Comparison of ENCODE assay signal across 27 mouse cellular contexts in genomic region chr4:101276456-101277070, GRCm38 (mm10). TPM values are rescaled to one million over a fixed set of nuclear protein-coding genes. Genes with fewer than 3 reads are reported as not detected.
DNase-seq lines count a peak whose midpoint lies in the region; TF ChIP-seq lines count a peak whose summit lies in the region.
"Had no signal": no experiment of that assay in that cellular context is flagged by ENCODE, and none has a peak within 500 bp of the region (broad histone marks: within the 10 kb centered on the region; RNA-seq: fewer than 3 reads in every experiment).

No protein-coding gene starts in this region.

- H3K4me3 ChIP-seq in myocyte = no peak overlapping the region
- H3K4me3 ChIP-seq: heart, embryonic 10.5 days; heart, embryonic 15.5 days; hindbrain, embryonic 12.5 days; intestine, embryonic 15.5 days; limb, embryonic 10.5 days; limb, embryonic 15.5 days; liver, embryonic 13.5 days; midbrain, embryonic 15.5 days had no signal

- no peaks in the 10 kb centered on the region for H3K27me3 ChIP-seq in myocyte (ENCODE audit: control insufficient read depth, insufficient read depth, insufficient read length)
- H3K27me3 ChIP-seq: heart, embryonic 15.5 days; hindbrain, embryonic 12.5 days; intestine, embryonic 15.5 days; limb, embryonic 15.5 days; liver, embryonic 13.5 days; midbrain, embryonic 15.5 days had no signal

- TF ChIP-seq POLR2A in myocyte (IDR thresholded peaks at IDR 0.05; ENCODE audit: insufficient read length, low read depth) = no peak

- DNase-seq in adrenal gland, adult 2 months = peak; percentile 69
- DNase-seq in adrenal gland, postnatal 10 days = no peak
- peak; percentile 15 for DNase-seq in 3134 (ENCODE audit: extremely low read depth, insufficient read length, low spot score)
- peak; percentile 63 for DNase-seq in Muller cell, postnatal 12 days (ENCODE audit: inconsistent ontology term)
- DNase-seq in heart, postnatal 10 days = no peak
- DNase-seq in right cerebral cortex, adult 18-20 months = no peak
- DNase-seq: cerebellum, adult 11 months; cerebellum, adult 9-10 months; cerebellum, postnatal 36 days; gastrocnemius, postnatal 14 days; heart, postnatal 36 days; kidney, adult 2 months; kidney, postnatal 4 days; layer of hippocampus, postnatal 36 days; liver, embryonic 13.5 days; lung, adult 2 months; lung, postnatal 10 days; right cerebral cortex, postnatal 4 days; thymus, postnatal 14 days had no signal

- no peak overlapping the region for H3ac ChIP-seq in myocyte (ENCODE audit: control insufficient read depth, insufficient read length)

- no peaks in the 10 kb centered on the region for H3K36me3 ChIP-seq in myocyte (ENCODE audit: control insufficient read depth, insufficient read depth)
- H3K36me3 ChIP-seq: heart, embryonic 10.5 days; heart, embryonic 15.5 days; hindbrain, embryonic 12.5 days; intestine, embryonic 15.5 days; limb, embryonic 10.5 days; limb, embryonic 15.5 days; liver, embryonic 13.5 days; midbrain, embryonic 15.5 days had no signal

- H3K4me2 ChIP-seq in myocyte (ENCODE audit: low read depth) = peak overlapping the region; percentile 50
- H3K4me2 ChIP-seq: heart, embryonic 15.5 days; hindbrain, embryonic 12.5 days; intestine, embryonic 15.5 days; limb, embryonic 15.5 days; liver, embryonic 13.5 days; midbrain, embryonic 15.5 days had no signal

- intact Hi-C loops in heart, postnatal 10 days (cut with DNase I) = no loop called here

- no peaks in the 10 kb centered on the region for H3K79me2 ChIP-seq in myocyte (ENCODE audit: control insufficient read depth, insufficient read depth)

TF ChIP-seq in myocyte, 11 proteins besides CTCF, POLR2A, EP300 and RAD21:
- no peak for TF ChIP-seq MYOD1 (IDR thresholded peaks at IDR 0.05; ENCODE audit: control insufficient read depth in 1 of 3, insufficient read length in 2 of 3, low read depth in 2 of 3)
- TF ChIP-seq CEBPB (IDR thresholded peaks at IDR 0.05; ENCODE audit: insufficient read depth, poor library complexity, severe bottlenecking) = no peak
- no peak for TF ChIP-seq USF1 (IDR thresholded peaks at IDR 0.05; ENCODE audit: low read depth)
- no peak for TF ChIP-seq POLR2AphosphoS2 (IDR thresholded peaks at IDR 0.05; ENCODE audit: insufficient read length, low read depth)
- no peak for TF ChIP-seq MAX (IDR thresholded peaks at IDR 0.05; ENCODE audit: low read depth)
- no peak for TF ChIP-seq TCF3 (IDR thresholded peaks at IDR 0.05; ENCODE audit: insufficient read length, low read depth)
- no peak for TF ChIP-seq TCF12 (IDR thresholded peaks at IDR 0.05; ENCODE audit: insufficient read depth, poor library complexity, severe bottlenecking)
- no peak for TF ChIP-seq SRF (IDR thresholded peaks at IDR 0.05; ENCODE audit: control insufficient read depth, insufficient read length, low read depth)
- TF ChIP-seq E2F4 (IDR thresholded peaks at IDR 0.05; ENCODE audit: insufficient read depth) = no peak
- no peak for TF ChIP-seq REST (IDR thresholded peaks at IDR 0.05; ENCODE audit: insufficient read depth, insufficient read length)
- no peak for TF ChIP-seq MYOG (IDR thresholded peaks at IDR 0.05; ENCODE audit: control insufficient read depth in 1 of 3, insufficient read depth in 1 of 3, insufficient read length in 2 of 3, low read depth in 2 of 3)
TF ChIP-seq in myocyte: peak in this region for 0.

RNA-seq across cellular contexts. Expression of gene Jak1, which starts 11.5 kb away (rescaled TPM):
- 100 to 1,000 TPM; 116 to 157 TPM for total RNA-seq in adrenal gland, adult 2 months (2021)
- 78.1 and 118 TPM in 2 replicates for polyA plus RNA-seq in adrenal gland, adult 2 months (2012; rRNA removed)
- 100 to 1,000 TPM in 1 of 2 experiments, 10 to 100 TPM in 1; 96.0 to 103 TPM for total RNA-seq in adrenal gland, postnatal 10 days (2021)
- polyA plus RNA-seq in myocyte (2012; fragmentation: generic; extraction: Trizol) = 33.5 TPM
- 10 to 100 TPM; 89.5 to 93.0 TPM for total RNA-seq in heart, postnatal 10 days (2021)

Comparison
In these comparisons a context has a peak if more than half of its experiments do, and no peak if none do; other contexts are left out.
1. DNase-seq: peak in adrenal gland, adult 2 months (single experiment), 3134 (single experiment) and Muller cell, postnatal 12 days (single experiment); none in adrenal gland, postnatal 10 days (single experiment), heart, postnatal 10 days (0 of 2) and right cerebral cortex, adult 18-20 months (single experiment).